Mouse (Mus musculus) monocyte, adult 59 days (primary cell): ENCODE results near the gene Hist1h1b. TPM values are rescaled to one million over a fixed set of nuclear protein-coding genes. Genes with fewer than 3 reads are reported as not detected.

Source experiments
- total RNA-seq, 2 experiments: library from RNA; stranded (reverse); gene quantifications; one replicate each; pipeline ENCODE4 v1.2.4; 2023

Gene Hist1h1b
- total RNA-seq = 100 to 1,000 TPM in 1 of 2 experiments, 10 to 100 TPM in 1; 97.5 to 117 TPM

DNA sequence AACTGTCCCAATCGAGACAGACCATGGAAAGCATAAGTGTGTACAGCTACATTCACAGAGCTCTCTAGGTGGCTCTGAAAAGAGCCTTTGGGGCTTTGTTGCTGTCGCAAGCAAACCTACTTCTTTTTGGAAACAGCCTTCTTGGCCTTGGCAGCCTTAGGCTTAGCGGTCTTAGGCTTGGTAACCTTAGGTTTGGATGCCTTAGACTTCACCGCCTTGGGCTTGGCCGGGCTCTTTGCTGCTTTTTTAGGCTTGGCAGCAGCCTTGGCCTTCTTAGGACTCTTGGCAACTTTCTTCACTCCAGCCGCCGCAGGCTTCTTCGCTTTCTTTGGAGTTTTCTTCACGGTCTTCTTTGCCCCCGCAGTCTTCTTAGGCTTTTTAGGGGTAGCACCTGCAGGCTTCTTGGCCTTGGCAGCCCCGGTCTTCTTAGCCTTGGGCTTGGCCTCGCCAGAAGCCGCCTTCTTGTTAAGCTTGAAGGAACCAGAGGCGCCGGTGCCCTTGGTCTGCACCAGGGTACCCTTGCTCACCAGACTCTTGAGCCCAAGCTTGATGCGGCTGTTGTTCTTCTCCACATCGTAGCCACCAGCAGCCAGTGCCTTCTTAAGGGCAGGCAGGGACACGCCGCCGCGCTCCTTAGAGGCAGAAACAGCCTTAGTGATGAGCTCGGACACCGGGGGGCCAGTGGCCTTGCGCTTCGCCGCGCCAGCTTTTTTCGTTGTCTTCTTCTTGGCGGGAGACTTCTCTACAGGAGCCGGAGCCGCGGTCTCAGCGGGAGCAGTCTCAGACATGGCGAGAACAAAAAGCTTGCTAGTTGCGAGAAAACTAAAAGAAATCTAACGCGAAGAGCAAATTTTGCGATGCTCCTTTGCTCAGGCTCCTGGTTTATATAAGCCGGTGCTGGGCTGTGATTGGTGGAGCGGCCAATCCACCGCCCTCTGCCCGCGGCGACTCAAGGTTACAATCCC lies at the start of gene Hist1h1b:
TSS of gene Hist1h1b (minus strand) at position 859 of the 965 bp plus-strand sequence.

DNA sequence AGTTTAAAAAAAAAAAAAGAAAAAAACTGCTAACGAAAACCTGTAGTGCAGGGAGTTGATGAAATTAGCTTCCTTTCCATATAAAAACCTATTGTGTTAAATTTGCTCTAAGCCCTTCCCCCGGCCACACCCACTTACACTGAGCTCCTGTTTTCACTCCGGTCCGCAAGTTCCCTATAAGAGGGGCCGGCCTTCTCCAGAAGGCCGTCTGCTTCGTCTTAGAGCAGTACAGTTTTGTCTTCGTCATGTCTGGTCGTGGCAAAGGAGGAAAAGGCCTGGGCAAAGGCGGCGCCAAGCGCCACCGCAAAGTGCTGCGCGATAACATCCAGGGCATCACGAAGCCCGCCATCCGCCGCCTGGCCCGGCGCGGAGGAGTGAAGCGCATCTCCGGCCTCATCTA lies 31.1 kb upstream of the Hist1h1b start, which contains the start of gene Hist1h4m:
TSS of gene Hist1h4m (plus strand) at position 208 of the 400 bp plus-strand sequence.

DNA sequence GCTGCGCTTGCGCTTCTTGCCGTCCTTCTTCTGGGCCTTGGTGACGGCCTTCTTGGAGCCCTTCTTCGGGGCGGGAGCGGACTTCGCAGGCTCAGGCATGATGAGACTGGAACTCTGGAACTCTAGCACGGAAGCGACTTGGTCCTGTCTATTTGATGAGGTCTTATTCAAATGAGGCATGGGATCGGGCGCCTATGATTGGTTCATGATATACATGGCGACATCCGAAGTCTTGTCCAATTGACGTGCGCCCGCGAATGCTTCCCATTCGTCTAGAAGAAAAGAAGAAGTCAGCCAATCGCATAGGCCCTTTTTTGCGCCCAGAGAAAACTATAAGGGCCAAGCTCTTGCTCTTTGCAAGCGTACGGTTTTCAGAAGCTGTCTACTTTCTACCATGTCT lies 29.6 kb upstream of the Hist1h1b start, which contains the start of the genes Hist1h2bq and Hist1h2ao:
TSS of gene Hist1h2bq (minus strand) at position 125 of the 400 bp plus-strand sequence.
TSS of gene Hist1h2ao (plus strand) at position 393 of the 400 bp plus-strand sequence.

DNA sequence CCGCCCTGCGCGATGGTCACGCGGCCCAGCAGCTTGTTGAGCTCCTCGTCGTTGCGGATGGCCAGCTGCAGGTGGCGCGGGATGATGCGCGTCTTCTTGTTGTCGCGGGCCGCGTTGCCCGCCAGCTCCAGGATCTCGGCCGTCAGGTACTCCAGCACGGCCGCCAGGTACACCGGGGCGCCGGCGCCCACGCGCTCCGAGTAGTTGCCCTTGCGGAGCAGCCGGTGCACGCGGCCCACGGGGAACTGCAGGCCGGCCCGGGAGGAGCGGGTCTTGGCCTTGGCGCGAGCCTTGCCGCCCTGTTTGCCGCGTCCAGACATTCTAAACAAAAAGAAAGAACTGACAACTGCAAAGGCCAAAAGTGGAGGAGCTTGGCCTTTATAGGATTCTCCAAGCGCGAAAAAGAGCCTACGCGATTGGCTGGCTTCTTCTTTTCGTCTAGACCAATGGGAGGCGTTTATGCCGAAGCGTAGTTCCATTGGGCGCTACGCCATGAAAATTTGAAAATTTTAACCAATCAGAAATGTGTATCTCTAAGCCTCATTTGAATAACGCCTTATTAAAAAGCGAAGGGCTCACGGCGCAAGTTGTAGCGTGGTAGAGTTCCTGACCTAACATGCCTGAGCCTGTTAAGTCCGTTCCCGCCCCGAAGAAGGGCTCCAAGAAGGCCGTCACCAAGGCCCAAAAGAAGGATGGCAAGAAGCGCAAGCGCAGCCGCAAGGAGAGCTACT lies 6.6 kb upstream of the Hist1h1b start, which contains the start of the genes Hist1h2an and Hist1h2bp:
TSS of gene Hist1h2an (minus strand) at position 320 of the 731 bp plus-strand sequence.
TSS of gene Hist1h2bp (plus strand) at position 563 of the 731 bp plus-strand sequence.

DNA sequence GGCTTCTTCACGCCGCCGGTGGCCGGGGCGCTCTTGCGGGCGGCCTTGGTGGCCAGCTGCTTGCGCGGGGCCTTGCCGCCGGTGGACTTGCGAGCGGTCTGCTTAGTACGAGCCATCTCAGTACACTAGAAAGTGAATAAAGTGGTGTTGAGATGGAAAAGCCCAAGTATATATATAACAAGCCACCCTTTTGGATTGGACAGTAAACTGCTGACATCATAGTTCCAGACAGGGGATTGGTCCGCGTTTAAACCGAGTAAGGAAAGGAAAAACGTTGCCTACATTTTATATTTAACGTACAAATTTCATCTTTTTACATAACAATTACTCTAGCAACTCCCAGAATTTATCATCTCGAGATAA lies 2.8 kb upstream of the Hist1h1b start, which contains the start of gene Hist1h3i:
TSS of gene Hist1h3i (minus strand) at position 116 of the 363 bp plus-strand sequence.

DNA sequence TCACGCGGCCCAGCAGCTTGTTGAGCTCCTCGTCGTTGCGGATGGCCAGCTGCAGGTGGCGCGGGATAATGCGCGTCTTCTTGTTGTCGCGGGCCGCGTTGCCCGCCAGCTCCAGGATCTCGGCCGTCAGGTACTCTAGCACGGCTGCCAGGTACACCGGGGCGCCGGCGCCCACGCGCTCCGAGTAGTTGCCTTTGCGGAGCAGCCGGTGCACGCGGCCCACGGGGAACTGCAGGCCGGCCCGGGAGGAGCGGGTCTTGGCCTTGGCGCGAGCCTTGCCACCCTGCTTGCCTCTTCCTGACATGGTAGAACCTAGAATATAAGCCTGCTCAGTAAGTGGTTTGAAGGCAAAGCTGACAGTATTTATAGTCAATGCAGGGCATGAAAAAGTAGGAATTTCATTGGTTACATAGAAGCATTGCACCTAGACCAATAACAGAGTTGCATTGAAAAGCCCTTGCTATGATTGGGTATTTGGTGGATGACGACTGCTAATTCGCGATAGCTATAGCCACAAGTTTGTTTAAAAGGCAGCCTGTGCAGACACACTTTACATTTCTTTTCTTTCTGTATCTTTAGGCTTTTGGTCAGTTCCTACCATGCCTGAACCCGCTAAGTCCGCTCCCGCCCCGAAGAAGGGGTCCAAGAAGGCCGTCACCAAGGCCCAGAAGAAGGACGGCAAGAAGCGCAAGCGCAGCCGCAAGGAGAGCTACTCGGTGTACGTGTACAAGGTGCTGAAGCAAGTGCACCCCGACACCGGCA lies 26.7 kb downstream of the Hist1h1b start, which contains the start of the genes Hist1h2ak and Hist1h2bn:
TSS of gene Hist1h2ak (minus strand) at position 304 of the 762 bp plus-strand sequence.
TSS of gene Hist1h2bn (plus strand) at position 600 of the 762 bp plus-strand sequence.

DNA sequence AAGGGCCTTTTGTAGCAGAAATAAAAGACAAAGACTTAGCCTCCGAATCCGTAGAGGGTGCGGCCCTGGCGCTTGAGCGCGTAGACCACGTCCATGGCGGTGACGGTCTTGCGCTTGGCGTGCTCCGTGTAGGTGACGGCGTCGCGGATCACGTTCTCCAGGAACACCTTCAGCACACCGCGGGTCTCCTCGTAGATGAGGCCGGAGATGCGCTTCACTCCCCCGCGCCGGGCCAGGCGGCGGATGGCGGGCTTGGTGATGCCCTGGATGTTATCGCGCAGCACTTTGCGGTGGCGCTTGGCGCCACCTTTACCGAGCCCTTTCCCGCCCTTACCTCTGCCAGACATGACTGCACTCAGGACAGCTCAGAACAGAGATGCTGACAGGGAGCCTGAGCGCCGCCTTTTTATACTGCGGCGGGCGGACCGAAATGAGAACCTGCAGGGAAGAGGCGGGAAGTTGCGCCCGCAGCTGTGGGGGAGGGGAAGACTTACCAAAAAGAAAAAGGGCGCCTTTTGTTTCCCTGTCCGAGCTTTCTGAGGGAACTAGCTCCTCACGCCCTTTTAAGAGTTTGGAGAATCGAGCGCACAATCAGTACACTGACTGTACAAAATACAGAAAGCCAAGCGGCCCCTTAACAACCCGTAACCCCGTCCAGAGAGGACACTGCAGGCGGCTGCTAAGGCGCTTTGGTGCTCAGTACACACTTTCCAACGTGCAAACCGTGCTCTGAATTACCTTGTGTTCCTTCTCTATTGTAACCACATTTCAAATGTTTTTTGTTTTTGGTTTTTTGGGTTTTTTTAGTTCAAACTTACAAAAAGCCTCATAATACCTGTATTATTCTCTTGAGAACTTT lies 30.0 kb downstream of the Hist1h1b start, which contains the start of gene Hist1h4k:
TSS of gene Hist1h4k (minus strand) at position 347 of the 859 bp plus-strand sequence.

DNA sequence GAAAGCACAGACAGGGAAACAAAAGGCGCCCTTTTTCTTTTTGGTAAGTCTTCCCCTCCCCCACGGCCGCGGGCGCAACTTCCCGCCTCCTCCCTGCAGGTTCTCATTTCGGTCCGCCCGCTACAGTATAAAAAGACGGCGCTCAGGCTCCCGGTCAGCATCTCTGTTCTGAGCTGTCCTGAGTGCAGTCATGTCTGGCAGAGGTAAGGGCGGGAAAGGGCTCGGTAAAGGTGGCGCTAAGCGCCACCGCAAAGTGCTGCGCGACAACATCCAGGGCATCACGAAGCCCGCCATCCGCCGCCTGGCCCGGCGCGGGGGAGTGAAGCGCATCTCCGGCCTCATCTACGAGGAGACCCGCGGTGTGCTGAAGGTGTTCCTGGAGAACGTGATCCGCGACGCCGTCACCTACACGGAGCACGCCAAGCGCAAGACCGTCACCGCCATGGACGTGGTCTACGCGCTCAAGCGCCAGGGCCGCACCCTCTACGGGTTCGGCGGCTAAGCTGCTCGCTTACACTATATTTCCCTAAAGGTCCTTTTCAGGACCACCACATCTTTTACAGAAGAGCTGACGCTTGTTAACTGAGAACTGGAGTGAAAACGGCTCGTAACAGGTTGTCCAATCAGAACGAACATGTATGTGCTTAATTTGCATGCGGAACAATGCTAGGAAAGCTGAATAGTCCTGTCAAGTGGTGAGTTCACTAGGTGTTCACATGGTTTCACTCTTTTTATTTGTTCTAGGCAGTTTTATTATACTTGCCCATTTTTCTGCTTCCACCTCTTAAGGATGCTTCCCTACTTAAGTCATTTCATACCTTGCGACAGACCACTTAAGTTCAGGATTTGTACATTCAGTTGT lies 45.3 kb downstream of the Hist1h1b start, which contains the start of gene Hist1h4j:
TSS of gene Hist1h4j (plus strand) at position 159 of the 862 bp plus-strand sequence.

Other genes with a start within 250 kb of the Hist1h1b start
- gene Zkscan8, start 249.5 kb downstream of the Hist1h1b start, total RNA-seq = 1 to 10 TPM; 4.9 to 5.6 TPM
- gene Olfr1366, start 237.8 kb downstream of the Hist1h1b start, total RNA-seq = not detected
- gene Olfr1535, start 220.7 kb downstream of the Hist1h1b start, total RNA-seq = not detected
- not detected for gene Olfr1364, start 198.9 kb downstream of the Hist1h1b start, total RNA-seq
- not detected for gene Olfr1362, start 166.6 kb downstream of the Hist1h1b start, total RNA-seq
- gene Olfr11, start 138.1 kb downstream of the Hist1h1b start, total RNA-seq = not detected
- not detected for gene Olfr1361, start 117.2 kb downstream of the Hist1h1b start, total RNA-seq
- not detected for gene Olfr1360, start 103.2 kb downstream of the Hist1h1b start, total RNA-seq
- not detected for gene Olfr1359, start 82.5 kb downstream of the Hist1h1b start, total RNA-seq
- 100 to 1,000 TPM in 1 of 2 experiments, 10 to 100 TPM in 1; 76.3 to 127 TPM for gene Hist1h2bl, start 64.5 kb downstream of the Hist1h1b start, total RNA-seq
- 10 to 100 TPM; 49.1 to 81.3 TPM for gene Hist1h2ai, start 64.2 kb downstream of the Hist1h1b start, total RNA-seq
- 100 to 1,000 TPM; 116 to 129 TPM for gene Hist1h3h, start 63.0 kb downstream of the Hist1h1b start, total RNA-seq
- gene Hist1h2bm, start 58.6 kb downstream of the Hist1h1b start, total RNA-seq = 10 to 100 TPM in 1 of 2 experiments, 1 to 10 TPM in 1; 9.8 to 11.6 TPM
- gene Hist1h4j, start 45.6 kb downstream of the Hist1h1b start, total RNA-seq = 10 to 100 TPM; 15.5 to 16.5 TPM
- 100 to 1,000 TPM; 368 to 459 TPM for gene Hist1h4k, start 30.1 kb downstream of the Hist1h1b start, total RNA-seq
- gene Hist1h2ak, start 26.8 kb downstream of the Hist1h1b start, total RNA-seq = 10 to 100 TPM; 38.3 to 45.1 TPM
- gene Hist1h2bn, start 26.5 kb downstream of the Hist1h1b start, total RNA-seq = 100 to 1,000 TPM in 1 of 2 experiments, 10 to 100 TPM in 1; 96.0 to 110 TPM
- gene Hist1h3i, start 2.7 kb upstream of the Hist1h1b start, total RNA-seq = 100 to 1,000 TPM; 136 to 153 TPM
- gene Hist1h2an, start 6.6 kb upstream of the Hist1h1b start, total RNA-seq = 10 to 100 TPM; 24.1 to 24.2 TPM
- 10 to 100 TPM; 19.4 to 40.1 TPM for gene Hist1h2bp, start 6.8 kb upstream of the Hist1h1b start, total RNA-seq
- gene Hist1h2bq, start 29.6 kb upstream of the Hist1h1b start, total RNA-seq = 100 to 1,000 TPM; 150 to 156 TPM
- gene Hist1h2ao, start 29.8 kb upstream of the Hist1h1b start, total RNA-seq = 100 to 1,000 TPM; 303 to 332 TPM
- 100 to 1,000 TPM; 127 to 412 TPM for gene Hist1h4m, start 31.1 kb upstream of the Hist1h1b start, total RNA-seq
- gene Hist1h4n, start 51.6 kb upstream of the Hist1h1b start, total RNA-seq = 100 to 1,000 TPM in 1 of 2 experiments, 10 to 100 TPM in 1; 44.0 to 264 TPM
- gene Hist1h2ap, start 52.9 kb upstream of the Hist1h1b start, total RNA-seq = 10 to 100 TPM; 29.1 to 43.8 TPM
- 100 to 1,000 TPM; 156 to 160 TPM for gene Hist1h2br, start 53.1 kb upstream of the Hist1h1b start, total RNA-seq
- under 1 TPM; 0.37 to 0.85 TPM for gene Zfp184, start 164.5 kb upstream of the Hist1h1b start, total RNA-seq
- not detected for gene Pom121l2, start 200.6 kb upstream of the Hist1h1b start, total RNA-seq
- gene Prss16, start 229.1 kb upstream of the Hist1h1b start, total RNA-seq = not detected